In the genomic region with DNA sequence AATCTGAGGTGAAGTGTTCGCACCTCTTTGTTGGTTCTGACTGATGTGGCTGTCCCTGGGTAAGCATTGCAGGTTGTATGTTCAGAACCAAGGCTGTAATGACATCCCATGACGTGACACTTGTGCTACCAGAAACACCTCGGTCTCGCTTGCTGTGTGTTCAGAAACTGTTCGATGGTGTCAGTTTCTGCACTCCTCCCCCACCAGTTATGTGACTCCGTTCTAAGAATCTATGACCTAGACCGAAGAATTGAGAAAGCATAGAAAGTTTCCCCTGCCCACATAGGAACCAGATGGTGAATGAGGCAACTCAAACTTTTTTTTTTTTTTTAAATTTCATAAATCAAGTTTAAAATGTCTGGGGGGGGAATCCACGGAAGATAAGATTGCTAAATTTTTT, we compare ENCODE assay signal across 15 mouse cellular contexts. TPM values are rescaled to one million over a fixed set of nuclear protein-coding genes. Genes with fewer than 3 reads are reported as not detected.
DNase-seq lines count a peak whose midpoint lies in the region; ATAC-seq and TF ChIP-seq lines count a peak whose summit lies in the region.
"Had no signal": no experiment of that assay in that cellular context is flagged by ENCODE, and none has a peak within 500 bp of the region (broad histone marks: within the 10 kb centered on the region; RNA-seq: fewer than 3 reads in every experiment).

No protein-coding gene starts in this region.

- WGBS in kidney, postnatal 0 days: 41% methylated on average over 8 of the region's 8 CpGs
- 23% methylated on average over 8 of the region's 8 CpGs for WGBS in macrophage (ENCODE audit: missing documents)

- peak overlapping the region; percentile 52; the same call in 1 of the 2 replicates for H3K4me2 ChIP-seq in kidney, postnatal 0 days (ENCODE audit: low read length)
- H3K4me2 ChIP-seq: forebrain, embryonic 15.5 days had no signal

- no peaks in the 10 kb centered on the region for H3K36me3 ChIP-seq in kidney, postnatal 0 days (ENCODE audit: insufficient read depth, low read length)
- peaks cover 4% of the 10 kb centered on the region; the same call in 1 of the 2 replicates for H3K36me3 ChIP-seq in macrophage (ENCODE audit: inconsistent target)
- H3K36me3 ChIP-seq: embryonic facial prominence, embryonic 12.5 days; forebrain, embryonic 15.5 days had no signal

- H3K4me1 ChIP-seq in kidney, postnatal 0 days (replicated peaks; ENCODE audit: insufficient read depth, low read length): 0 out of 2 replicates have a peak, but pooled peaks cover 10% of the 10 kb centered on the region

- no peak for TF ChIP-seq CTCF in kidney, postnatal 0 days (IDR thresholded peaks at IDR 0.05; ENCODE audit: low read depth)

- no peak for ATAC-seq in kidney, postnatal 0 days (replicated peaks; ENCODE audit: low FRiP score, low read depth)
- no peak for ATAC-seq in erythroid progenitor cell, adult 5-6 weeks (replicated peaks; ENCODE audit: low FRiP score, poor library complexity, severe bottlenecking)
- ATAC-seq in megakaryocyte-erythroid progenitor cell, adult 5-6 weeks (replicated peaks; ENCODE audit: low FRiP score, low TSS enrichment, poor library complexity, severe bottlenecking): no peak
- ATAC-seq: forebrain, embryonic 15.5 days had no signal

- H3K27me3 ChIP-seq in kidney, postnatal 0 days (ENCODE audit: insufficient read depth, low read length): no peaks in the 10 kb centered on the region
- H3K27me3 ChIP-seq: embryonic facial prominence, embryonic 12.5 days; forebrain, embryonic 15.5 days; limb, embryonic 15.5 days had no signal

- peaks cover 88% of the 10 kb centered on the region for H3K79me2 ChIP-seq in macrophage (ENCODE audit: inconsistent target)

- no peak overlapping the region for H3K4me3 ChIP-seq in kidney, postnatal 0 days (replicated peaks; ENCODE audit: low read depth, low read length)
- H3K4me3 ChIP-seq in macrophage (ENCODE audit: inconsistent target): peak overlapping the region; percentile 23
- H3K4me3 ChIP-seq: embryonic facial prominence, embryonic 12.5 days; forebrain, embryonic 15.5 days; myocyte had no signal

- no peak overlapping the region for H3K9ac ChIP-seq in kidney, postnatal 0 days (ENCODE audit: low read depth, low read length)
- H3K9ac ChIP-seq: embryonic facial prominence, embryonic 12.5 days; forebrain, embryonic 15.5 days; limb, embryonic 15.5 days had no signal

- no peak overlapping the region for H3K27ac ChIP-seq in kidney, postnatal 0 days
- peak overlapping the region; percentile 83 for H3K27ac ChIP-seq in macrophage
- H3K27ac ChIP-seq: forebrain, embryonic 15.5 days; left cerebral cortex, adult 2 months had no signal

- no peak for DNase-seq in kidney, postnatal 0 days (ENCODE audit: low spot score)
- DNase-seq in kidney, adult 9 months: no peak
- peak; percentile 74 for DNase-seq in CD4-positive, CD25-positive, alpha-beta regulatory T cell, adult 2 months (ENCODE audit: low read depth, low spot score)
- DNase-seq in adipocyte (ENCODE audit: low spot score): peak; percentile 12
- DNase-seq in right cerebral cortex, postnatal 36 days (ENCODE audit: low spot score in 2 of 2): no peak
- DNase-seq: cerebellum, adult 9-10 months; gastrocnemius, postnatal 10 days had no signal

- no peaks in the 10 kb centered on the region for H3K9me3 ChIP-seq in kidney, postnatal 0 days (replicated peaks; ENCODE audit: low read length)
- H3K9me3 ChIP-seq: embryonic facial prominence, embryonic 12.5 days; forebrain, embryonic 15.5 days; limb, embryonic 15.5 days had no signal

RNA-seq across cellular contexts. Expression of gene Arhgap31, which starts 34.2 kb away (rescaled TPM):
- 5.4 and 5.9 TPM in 2 replicates for polyA plus RNA-seq in kidney, postnatal 0 days (2015; fragmentation: Nextera tagmentation; extraction: Ambion mirVana)
- 100 to 1,000 TPM in 13 of 26 experiments, 10 to 100 TPM in 13; 73.0 to 287 (median 98.6) TPM for total RNA-seq in macrophage (2018; cell fraction: chromatin; rRNA removed)
- total RNA-seq in macrophage (2018; cell fraction: cytosol; rRNA removed): 100 to 1,000 TPM in 2 of 26 experiments, 10 to 100 TPM in 24; 51.5 to 132 (median 63.9) TPM
- 100 to 1,000 TPM in 8 of 26 experiments, 10 to 100 TPM in 18; 70.5 to 224 (median 90.7) TPM for total RNA-seq in macrophage (2018; cell fraction: nucleus; rRNA removed)
- polyA plus RNA-seq in macrophage (2018): 36.3 to 40.3 TPM (median 37.2 TPM) in 3 replicates
- total RNA-seq in erythroid progenitor cell, adult 5-6 weeks (2015; ENCODE audit: low replicate concordance): 3.6 and 5.0 TPM in 2 replicates
- total RNA-seq in erythroid progenitor cell, adult 5-6 weeks (2017; ENCODE audit: low replicate concordance): 0.83 and 1.2 TPM in 2 replicates
- total RNA-seq in megakaryocyte-erythroid progenitor cell, adult 5-6 weeks (2014; fragmentation: Nextera tagmentation): 1.4 and 1.7 TPM in 2 replicates
- 0.14 and 0.91 TPM in 2 replicates for total RNA-seq in megakaryocyte-erythroid progenitor cell, adult 5-6 weeks (2017)

Comparison
In these comparisons a context has a peak if more than half of its experiments do, and no peak if none do; other contexts are left out.
1. DNase-seq: peak in CD4-positive, CD25-positive, alpha-beta regulatory T cell, adult 2 months (single experiment) and adipocyte (single experiment); none in kidney, postnatal 0 days (single experiment), kidney, adult 9 months (single experiment) and right cerebral cortex, postnatal 36 days (0 of 2).